Mouse (Mus musculus) forebrain, embryonic 10.5 days (tissue): ENCODE results near the gene Dnah7a. TPM values are rescaled to one million over a fixed set of nuclear protein-coding genes. Genes with fewer than 3 reads are reported as not detected.

Experiments
- microRNA-seq: library from miRNA; unstranded; fragments of <30 nt; microRNA quantifications from one replicate; pipeline ENCODE4, GENCODE M21; 2017
- polyA plus RNA-seq: library from polyadenylated mRNA; unstranded; fragments of >200 nt; fragmentation: Nextera tagmentation; extraction: Ambion mirVana; gene quantifications from 2 replicates; pipeline ENCODE4 v1.2.1, GENCODE M21; 2016

Dnah7a gene
- polyA plus RNA-seq, 1 experiment from 2014 or later: 9.6 TPM

Small RNA genes lying within 50 kb of the gene (microRNA-seq; reads per million reads assigned to microRNA genes)
- gene Gm25240: not detected

Other genes with a start within 250 kb of the Dnah7a start
- gene Stk17b, start 78.4 kb upstream of the Dnah7a start, polyA plus RNA-seq: 9.1 and 10.0 TPM in 2 replicates